Mouse (Mus musculus): ENCODE results near the gene Jph4.

GRCm38 (mm10) chr14:55071756-55072155, 45.0 kb downstream of the Jph4 start:
- TF ChIP-seq CTCF (IDR thresholded peaks at IDR 0.05; ENCODE audit: low read depth, low read length) (no peak), EP300 (IDR thresholded peaks at IDR 0.05; ENCODE audit: insufficient read depth, low read depth, low read length) (no peak), POLR2A (IDR thresholded peaks at IDR 0.05; ENCODE audit: insufficient read depth, low read length) (no peak)
